Mouse (Mus musculus): ENCODE results near the gene Rap1gap. TPM values are rescaled to one million over a fixed set of nuclear protein-coding genes. Genes with fewer than 3 reads are reported as not detected.

Gene Rap1gap
- total RNA-seq, 2 experiments from 2014 or later, result 11.4 to 17.6 TPM

- intact Hi-C loops (cut with DNase I), result no loop called here
These were observed 3.5 kb upstream of the Rap1gap start for GRCm38 (mm10) chr4:137661078-137661450.

GRCm38 (mm10) chr4:137661547-137661946 is 3.0 kb upstream of the Rap1gap start:
- intact Hi-C loops (cut with DNase I), result no loop called here
- no peak for DNase-seq

More at GRCm38 (mm10) chr4:137661078-137661450, 3.5 kb upstream of the Rap1gap start:
- DNase-seq, result no peak

GRCm38 (mm10) chr4:137663491-137663890 is 1.0 kb upstream of the Rap1gap start:
- intact Hi-C loops (cut with DNase I), result no loop called here
- no peak for DNase-seq

GRCm38 (mm10) chr4:137664980-137665675 is 602 bp downstream of the Rap1gap start:
- DNase-seq, result no peak
- intact Hi-C loops (cut with DNase I), result no loop called here

GRCm38 (mm10) chr4:137665791-137666190 is 1.3 kb downstream of the Rap1gap start:
- intact Hi-C loops (cut with DNase I), result no loop called here
- DNase-seq, result no peak

- intact Hi-C loops (cut with DNase I), result no loop called here
- DNase-seq, result no peak
These were observed 1.9 kb downstream of the Rap1gap start for GRCm38 (mm10) chr4:137666283-137666957.

- intact Hi-C loops (cut with DNase I), result no loop called here
- DNase-seq, result no peak
These were observed 2.4 kb downstream of the Rap1gap start for GRCm38 (mm10) chr4:137666958-137667345.

GRCm38 (mm10) chr4:137667747-137668146 is 3.2 kb downstream of the Rap1gap start:
- intact Hi-C loops (cut with DNase I), result no loop called here
- no peak for DNase-seq

GRCm38 (mm10) chr4:137671711-137672500 is 7.4 kb downstream of the Rap1gap start:
- no peak for DNase-seq
- intact Hi-C loops (cut with DNase I), result no loop called here

GRCm38 (mm10) chr4:137675566-137675965 is 11.0 kb downstream of the Rap1gap start:
- intact Hi-C loops (cut with DNase I), result loop anchor here (5.0 kb wide), 1 partner anchor 162 kb away; no protein-coding TSS in a partner anchor
- DNase-seq, result no peak

GRCm38 (mm10) chr4:137676057-137676456 is 11.5 kb downstream of the Rap1gap start:
- DNase-seq, result peak; percentile 81 to 83
- intact Hi-C loops (cut with DNase I), result loop anchor here (1.0 to 5.0 kb wide), 2 partner anchors 46 to 161 kb away; no protein-coding TSS in a partner anchor

- intact Hi-C loops (cut with DNase I), result loop anchor here (1.0 to 5.0 kb wide), 2 partner anchors 45 to 160 kb away; no protein-coding TSS in a partner anchor
These were observed 12.4 kb downstream of the Rap1gap start for GRCm38 (mm10) chr4:137676700-137677484.

GRCm38 (mm10) chr4:137677906-137678305 is 13.4 kb downstream of the Rap1gap start:
- no peak for DNase-seq
- intact Hi-C loops (cut with DNase I), result loop anchor here (5.0 kb wide), 1 partner anchor 159 kb away; no protein-coding TSS in a partner anchor

More at GRCm38 (mm10) chr4:137676700-137677484, 12.4 kb downstream of the Rap1gap start:
- DNase-seq, result no peak

GRCm38 (mm10) chr4:137678568-137678967 is 14.0 kb downstream of the Rap1gap start:
- no peak for DNase-seq
- intact Hi-C loops (cut with DNase I), result loop anchor here (5.0 kb wide), 1 partner anchor 159 kb away; no protein-coding TSS in a partner anchor

- no peak for DNase-seq
- intact Hi-C loops (cut with DNase I), result loop anchor here (5.0 kb wide), 2 partner anchors 157 to 267 kb away; no protein-coding TSS in a partner anchor
These were observed 15.5 kb downstream of the Rap1gap start for GRCm38 (mm10) chr4:137679979-137680550.

- DNase-seq, result no peak
- intact Hi-C loops (cut with DNase I), result loop anchor here (5.0 kb wide), 1 partner anchor 267 kb away; no protein-coding TSS in a partner anchor
These were observed 16.2 kb downstream of the Rap1gap start for GRCm38 (mm10) chr4:137680721-137681120.

GRCm38 (mm10) chr4:137681408-137682104 is 17.0 kb downstream of the Rap1gap start:
- peak in 1 of 2 experiments; percentile 23 for DNase-seq
- intact Hi-C loops (cut with DNase I), result loop anchor here (5.0 kb wide), 1 partner anchor 266 kb away; no protein-coding TSS in a partner anchor

- intact Hi-C loops (cut with DNase I), result loop anchor here (1.0 to 5.0 kb wide), 2 partner anchors 39 to 264 kb away; no protein-coding TSS in a partner anchor
- DNase-seq, result peak in 1 of 2 experiments; percentile 58
These were observed 18.5 kb downstream of the Rap1gap start for GRCm38 (mm10) chr4:137682961-137683453.

Measured in heart, postnatal 36 days (tissue).